Mouse (Mus musculus): Measurements from ENCODE around the gene Olfr827. TPM values are rescaled to one million over a fixed set of nuclear protein-coding genes. Genes with fewer than 3 reads are reported as not detected.

The Olfr827 gene
- not detected for total RNA-seq (2021)
- long read RNA-seq, experiment 1: 0 reads
- long read RNA-seq, experiment 2: 0 reads

GRCm38 (mm10) chr10:130214303-130214702 lies at the start of gene Olfr827:
Gene Olfr827 (minus strand): TSS chr10:130214403.
- no peak for DNase-seq (ENCODE audit: low spot score in 2 of 2)

- DNase-seq (ENCODE audit: low spot score in 2 of 2): peak; percentile 51 to 80
These were observed 49.0 kb upstream of the Olfr827 start for GRCm38 (mm10) chr10:130263203-130263602.

GRCm38 (mm10) chr10:130259483-130259882 lies 45.3 kb upstream of the Olfr827 start:
- DNase-seq (ENCODE audit: low spot score in 2 of 2): no peak

- DNase-seq (ENCODE audit: low spot score in 2 of 2): peak; percentile 16 to 44
These were observed 30.1 kb upstream of the Olfr827 start for GRCm38 (mm10) chr10:130244271-130244670.

- DNase-seq (ENCODE audit: low spot score in 2 of 2): no peak
These were observed 24.4 kb upstream of the Olfr827 start for GRCm38 (mm10) chr10:130238318-130239209.

- no peak for DNase-seq (ENCODE audit: low spot score in 2 of 2)
These were observed 20.4 kb upstream of the Olfr827 start for GRCm38 (mm10) chr10:130234576-130234975.

GRCm38 (mm10) chr10:130232117-130232516 lies 17.9 kb upstream of the Olfr827 start:
- DNase-seq (ENCODE audit: low spot score in 2 of 2): no peak

- no peak for DNase-seq (ENCODE audit: low spot score in 2 of 2)
These were observed 15.4 kb upstream of the Olfr827 start for GRCm38 (mm10) chr10:130229584-130229983.

- peak; percentile 35 to 71 for DNase-seq (ENCODE audit: low spot score in 2 of 2)
These were observed 14.0 kb upstream of the Olfr827 start for GRCm38 (mm10) chr10:130228246-130228645.

- DNase-seq (ENCODE audit: low spot score in 2 of 2): no peak
These were observed 10.8 kb upstream of the Olfr827 start for GRCm38 (mm10) chr10:130225034-130225433.

GRCm38 (mm10) chr10:130184086-130184485 lies 30.1 kb downstream of the Olfr827 start, which contains the start of gene Olfr826:
Gene Olfr826 (minus strand): TSS chr10:130184186.
- DNase-seq (ENCODE audit: low spot score in 2 of 2): no peak

- DNase-seq (ENCODE audit: low spot score in 2 of 2): no peak
These were observed 47.5 kb downstream of the Olfr827 start, which contains the start of gene Olfr825 for GRCm38 (mm10) chr10:130166666-130167065. Gene Olfr825 (minus strand): TSS chr10:130166766.

GRCm38 (mm10) chr10:130165196-130165595 lies 49.0 kb downstream of the Olfr827 start:
- DNase-seq (ENCODE audit: low spot score in 2 of 2): no peak

Other genes with a start within 250 kb of the Olfr827 start
- not detected for gene Olfr819, start 247.1 kb downstream of the Olfr827 start, total RNA-seq (2021)
- not detected for gene Olfr247, start 238.3 kb downstream of the Olfr827 start, total RNA-seq (2021)
- gene Gm10310, start 229.3 kb downstream of the Olfr827 start, total RNA-seq (2021): not detected
- not detected for gene Olfr820, start 201.8 kb downstream of the Olfr827 start, total RNA-seq (2021)
- gene Olfr821, start 184.1 kb downstream of the Olfr827 start, total RNA-seq (2021): not detected
- gene Olfr822, start 143.2 kb downstream of the Olfr827 start, total RNA-seq (2021): not detected
- gene Olfr823, start 99.0 kb downstream of the Olfr827 start, total RNA-seq (2021): not detected
- not detected for gene Olfr824, start 84.4 kb downstream of the Olfr827 start, total RNA-seq (2021)
- not detected for gene Olfr825, start 47.6 kb downstream of the Olfr827 start, total RNA-seq (2021)
- not detected for gene Olfr826, start 30.2 kb downstream of the Olfr827 start, total RNA-seq (2021)
- gene Neurod4, start 65.8 kb upstream of the Olfr827 start, total RNA-seq (2021): under 1 TPM; 0.19 to 0.30 TPM
- 1 to 10 TPM; 1.3 to 1.6 TPM for gene Tespa1, start 108.5 kb upstream of the Olfr827 start, total RNA-seq (2021)
- under 1 TPM; 0.09 to 0.10 TPM for gene Vmn2r84, start 179.9 kb upstream of the Olfr827 start, total RNA-seq (2021)
- under 1 TPM; 0.32 to 0.41 TPM for gene Vmn2r85, start 215.3 kb upstream of the Olfr827 start, total RNA-seq (2021)
- under 1 TPM; 0.16 to 0.21 TPM for gene Vmn2r86, start 241.6 kb upstream of the Olfr827 start, total RNA-seq (2021)